ENCODE assay signal across 22 mouse cellular contexts in genomic region chr14:86675314-86675713, GRCm38 (mm10).
A peak's percentile ranks its signal among the peaks of the same experiment; 100 is the strongest.
DNase-seq lines count a peak whose midpoint lies in the region; ATAC-seq and TF ChIP-seq lines count a peak whose summit lies in the region.
"Had no signal": no experiment of that assay in that cellular context is flagged by ENCODE, and none has a peak within 500 bp of the region (broad histone marks: within the 10 kb centered on the region; RNA-seq: fewer than 3 reads in every experiment).

No protein-coding gene starts in this region.

- WGBS in heart, embryonic 15.5 days: 49% methylated on average over 8 of the region's 8 CpGs
- WGBS in heart, embryonic 11.5 days (ENCODE audit: insufficient replicate concordance): 55% methylated on average over 8 of the region's 8 CpGs
- 41% methylated on average over 8 of the region's 8 CpGs for WGBS in kidney, postnatal 0 days
- whole genome bisulfite sequencing in embryonic facial prominence, embryonic 10.5 days: 53% methylated on average over 8 of the region's 8 CpGs

- H3K36me3 ChIP-seq in heart, embryonic 15.5 days: no peaks in the 10 kb centered on the region; the same call in 1 of the 2 replicates
- H3K36me3 ChIP-seq in heart, embryonic 11.5 days (ENCODE audit: control insufficient read depth, insufficient read depth, low read length): no peaks in the 10 kb centered on the region
- H3K36me3 ChIP-seq in kidney, postnatal 0 days (ENCODE audit: insufficient read depth, low read length): no peaks in the 10 kb centered on the region
- H3K36me3 ChIP-seq in embryonic facial prominence, embryonic 10.5 days (replicated peaks): no peaks in the 10 kb centered on the region
- H3K36me3 ChIP-seq: embryonic facial prominence, embryonic 13.5 days; forebrain, embryonic 12.5 days; G1E; heart, embryonic 12.5 days; hindbrain, embryonic 15.5 days had no signal

- no peaks in the 10 kb centered on the region for H3K4me1 ChIP-seq in heart, embryonic 15.5 days (replicated peaks)
- H3K4me1 ChIP-seq in heart, embryonic 11.5 days (ENCODE audit: control insufficient read depth, insufficient read depth, low read length): 0 out of 2 replicates have a peak, but pooled peaks cover 3% of the 10 kb centered on the region
- H3K4me1 ChIP-seq in kidney, postnatal 0 days (replicated peaks; ENCODE audit: insufficient read depth, low read length): no peaks in the 10 kb centered on the region
- peaks cover 6% of the 10 kb centered on the region; the same call in 1 of the 2 replicates for H3K4me1 ChIP-seq in embryonic facial prominence, embryonic 10.5 days
- H3K4me1 ChIP-seq: embryonic facial prominence, embryonic 13.5 days had no signal

- H3K27ac ChIP-seq in heart, embryonic 15.5 days: no peak overlapping the region
- H3K27ac ChIP-seq in heart, embryonic 11.5 days (ENCODE audit: low read depth, low read length): no peak overlapping the region
- no peak overlapping the region for H3K27ac ChIP-seq in kidney, postnatal 0 days
- H3K27ac ChIP-seq in embryonic facial prominence, embryonic 10.5 days (replicated peaks): no peak overlapping the region
- H3K27ac ChIP-seq: embryonic facial prominence, embryonic 13.5 days; forebrain, embryonic 12.5 days; gastrocnemius, adult 2 months; hindbrain, embryonic 15.5 days had no signal

- no peak overlapping the region for H3K4me3 ChIP-seq in heart, embryonic 15.5 days
- no peak overlapping the region for H3K4me3 ChIP-seq in heart, embryonic 11.5 days (ENCODE audit: low read depth, low read length)
- no peak overlapping the region for H3K4me3 ChIP-seq in kidney, postnatal 0 days (replicated peaks; ENCODE audit: low read depth, low read length)
- H3K4me3 ChIP-seq in embryonic facial prominence, embryonic 10.5 days: no peak overlapping the region
- H3K4me3 ChIP-seq: embryonic facial prominence, embryonic 13.5 days; forebrain, embryonic 12.5 days; gastrocnemius, adult 2 months; heart, embryonic 12.5 days; hindbrain, embryonic 15.5 days had no signal

- H3K9me3 ChIP-seq in heart, embryonic 15.5 days (replicated peaks): no peaks in the 10 kb centered on the region
- H3K9me3 ChIP-seq in heart, embryonic 11.5 days (replicated peaks; ENCODE audit: control insufficient read depth, low read length): no peaks in the 10 kb centered on the region
- H3K9me3 ChIP-seq in kidney, postnatal 0 days (replicated peaks; ENCODE audit: low read length): no peaks in the 10 kb centered on the region
- H3K9me3 ChIP-seq in embryonic facial prominence, embryonic 10.5 days: no peaks in the 10 kb centered on the region
- H3K9me3 ChIP-seq: embryonic facial prominence, embryonic 13.5 days; forebrain, embryonic 12.5 days; G1E; heart, embryonic 12.5 days; hindbrain, embryonic 15.5 days had no signal

- DNase-seq in kidney, postnatal 0 days (ENCODE audit: low spot score): peak; percentile 23
- DNase-seq in kidney, postnatal 25 days: no peak
- DNase-seq in embryo, embryonic 10.5 days (ENCODE audit: low spot score): peak; percentile 22
- DNase-seq in embryonic facial prominence, embryonic 10.5 days (ENCODE audit: low spot score): peak; percentile 13
- no peak for DNase-seq in frontal cortex, postnatal 14 days (ENCODE audit: low spot score in 2 of 2)
- DNase-seq in lung, postnatal 25 days (ENCODE audit: low spot score): no peak
- DNase-seq: adrenal gland, adult 8-10 months; adrenal gland, postnatal 36 days; cerebellum, adult 2 months; cerebellum, postnatal 10 days; forebrain, postnatal 0 days; gastrocnemius, adult 2 months; gastrocnemius, postnatal 36 days; heart, adult 18-20 months had no signal

- no peak for TF ChIP-seq CTCF in kidney, postnatal 0 days (IDR thresholded peaks at IDR 0.05; ENCODE audit: low read depth)

- no peak overlapping the region for H3K9ac ChIP-seq in heart, embryonic 15.5 days
- H3K9ac ChIP-seq in heart, embryonic 11.5 days (ENCODE audit: low read depth, low read length): no peak overlapping the region
- H3K9ac ChIP-seq in kidney, postnatal 0 days (ENCODE audit: low read depth, low read length): no peak overlapping the region
- H3K9ac ChIP-seq: embryonic facial prominence, embryonic 13.5 days; forebrain, embryonic 12.5 days; forebrain, postnatal 0 days; heart, embryonic 12.5 days; hindbrain, embryonic 15.5 days had no signal

- no peaks in the 10 kb centered on the region for H3K27me3 ChIP-seq in heart, embryonic 15.5 days
- no peaks in the 10 kb centered on the region for H3K27me3 ChIP-seq in heart, embryonic 11.5 days (ENCODE audit: control insufficient read depth, insufficient read depth, low read length)
- H3K27me3 ChIP-seq in kidney, postnatal 0 days (ENCODE audit: insufficient read depth, low read length): no peaks in the 10 kb centered on the region
- no peaks in the 10 kb centered on the region for H3K27me3 ChIP-seq in embryonic facial prominence, embryonic 10.5 days (replicated peaks; ENCODE audit: low read depth, poor library complexity, severe bottlenecking)
- H3K27me3 ChIP-seq: embryonic facial prominence, embryonic 13.5 days; forebrain, embryonic 12.5 days; heart, embryonic 12.5 days; hindbrain, embryonic 15.5 days had no signal

- ATAC-seq in heart, embryonic 15.5 days (replicated peaks; ENCODE audit: insufficient number of reproducible peaks, insufficient read depth, low FRiP score, low read depth): 0 out of 2 replicates have a peak, but pooled peaks have one; percentile 18
- ATAC-seq in heart, embryonic 11.5 days (replicated peaks; ENCODE audit: insufficient number of reproducible peaks, low FRiP score, low TSS enrichment): no peak
- ATAC-seq in kidney, postnatal 0 days (replicated peaks; ENCODE audit: low FRiP score, low read depth): no peak
- ATAC-seq: forebrain, postnatal 0 days; intestine, embryonic 16.5 days had no signal

- H3K4me2 ChIP-seq in heart, embryonic 15.5 days: no peak overlapping the region
- no peak overlapping the region for H3K4me2 ChIP-seq in heart, embryonic 11.5 days
- H3K4me2 ChIP-seq in kidney, postnatal 0 days (ENCODE audit: low read length): no peak overlapping the region
- H3K4me2 ChIP-seq: embryonic facial prominence, embryonic 13.5 days; forebrain, embryonic 12.5 days; heart, embryonic 12.5 days; hindbrain, embryonic 15.5 days had no signal

Comparison
In these comparisons a context has a peak if more than half of its experiments do, and no peak if none do; other contexts are left out.
1. DNase-seq: peak in kidney, postnatal 0 days (single experiment), embryo, embryonic 10.5 days (single experiment) and embryonic facial prominence, embryonic 10.5 days (single experiment); none in kidney, postnatal 25 days (0 of 2), frontal cortex, postnatal 14 days (0 of 2) and lung, postnatal 25 days (single experiment).